Mouse (Mus musculus): Measurements from ENCODE around the gene Adnp. TPM values are rescaled to one million over a fixed set of nuclear protein-coding genes. Genes with fewer than 3 reads are reported as not detected.

Adnp gene
- polyA plus RNA-seq, 1 experiment: 25.9 TPM

GRCm38 (mm10) chr2:168169800-168170113 lies 37.2 kb downstream of the Adnp start:
- Histone ChIP-seq H3K4me1 (ENCODE audit: control insufficient read depth, insufficient read depth, low read length) (peaks cover 4% of the 10 kb centered on the region; the same call in 1 of the 2 replicates), H3K4me3 (replicated peaks; ENCODE audit: insufficient read depth, low read depth, low read length) (no peak overlapping the region), H3K27ac (ENCODE audit: insufficient read depth, low read length) (no peak overlapping the region), H3K27me3 (ENCODE audit: control insufficient read depth, insufficient read depth, low read length) (no peaks in the 10 kb centered on the region)
- 18% methylated on average over 9 of the region's 9 CpGs for WGBS
- TF ChIP-seq CTCF (IDR thresholded peaks at IDR 0.05; ENCODE audit: borderline replicate concordance, insufficient read depth, low read depth, low read length) (no peak), POLR2A (IDR thresholded peaks at IDR 0.05; ENCODE audit: borderline replicate concordance, insufficient read depth, low read length) (no peak)
- DNase-seq: no peak

DNA sequence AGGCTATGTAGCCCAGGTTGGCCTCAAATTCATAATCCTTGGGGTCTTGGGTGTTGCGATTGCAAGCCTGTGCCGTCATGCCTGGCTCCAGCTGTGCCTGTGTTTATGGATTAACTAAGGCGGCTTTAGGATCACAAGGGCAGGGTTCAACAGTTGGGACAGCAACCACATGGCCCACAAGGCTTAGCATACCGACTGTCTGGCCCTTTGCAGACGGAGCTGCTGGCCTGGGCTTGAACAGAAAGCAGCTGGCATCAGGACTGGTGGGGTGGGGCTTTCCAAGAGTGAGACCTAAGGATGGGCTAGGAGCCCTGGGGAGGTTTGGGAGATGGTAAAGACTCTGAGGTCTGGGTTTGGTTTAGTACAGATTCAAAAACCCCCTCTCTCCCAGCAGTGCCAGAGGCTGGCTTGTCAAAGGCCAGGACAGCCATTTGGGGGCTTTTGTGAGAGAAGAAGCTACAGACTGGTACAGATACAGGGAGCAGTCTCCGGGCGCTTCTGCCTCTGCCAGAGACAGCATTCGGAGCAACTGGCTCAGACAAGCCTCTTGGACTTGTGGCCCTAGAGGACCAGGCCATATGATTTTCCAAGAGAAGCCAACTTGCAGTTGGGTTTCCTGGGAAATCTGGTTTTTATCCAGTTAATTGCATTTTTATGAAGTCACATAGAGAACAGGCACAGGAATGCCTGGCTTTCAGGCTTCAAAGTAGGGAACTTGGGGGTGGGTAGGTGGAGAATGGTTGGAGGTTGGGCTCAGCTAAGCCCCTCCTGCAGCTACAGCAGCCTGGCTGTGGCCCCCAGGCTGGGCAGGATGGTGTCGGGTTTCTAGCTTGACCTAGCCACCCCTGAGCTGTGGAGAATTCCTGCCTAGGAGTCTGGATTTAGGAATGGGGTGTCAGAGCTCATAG lies 37.8 kb downstream of the Adnp start:
- TF ChIP-seq POLR2A (IDR thresholded peaks at IDR 0.05; ENCODE audit: borderline replicate concordance, insufficient read depth, low read length): no peak
- TF ChIP-seq CTCF (IDR thresholded peaks at IDR 0.05; ENCODE audit: borderline replicate concordance, insufficient read depth, low read depth, low read length): no peak
- peaks cover 4% of the 10 kb centered on the region; the same call in 1 of the 2 replicates for H3K4me1 ChIP-seq (ENCODE audit: control insufficient read depth, insufficient read depth, low read length)
- DNase-seq: no peak
- no peaks in the 10 kb centered on the region for H3K27me3 ChIP-seq (ENCODE audit: control insufficient read depth, insufficient read depth, low read length)
- H3K27ac ChIP-seq (ENCODE audit: insufficient read depth, low read length): no peak overlapping the region
- 44% methylated on average over 9 of the region's 9 CpGs for WGBS
- no peak overlapping the region for H3K4me3 ChIP-seq (replicated peaks; ENCODE audit: insufficient read depth, low read depth, low read length)

GRCm38 (mm10) chr2:168167781-168168180 lies 39.1 kb downstream of the Adnp start:
- no peak for DNase-seq
- no peak overlapping the region for H3K4me3 ChIP-seq (replicated peaks; ENCODE audit: insufficient read depth, low read depth, low read length)
- peaks cover 3% of the 10 kb centered on the region; the same call in 1 of the 2 replicates for H3K4me1 ChIP-seq (ENCODE audit: control insufficient read depth, insufficient read depth, low read length)
- no peak overlapping the region for H3K27ac ChIP-seq (ENCODE audit: insufficient read depth, low read length)
- no peak for TF ChIP-seq POLR2A (IDR thresholded peaks at IDR 0.05; ENCODE audit: borderline replicate concordance, insufficient read depth, low read length)
- no peak for TF ChIP-seq CTCF (IDR thresholded peaks at IDR 0.05; ENCODE audit: borderline replicate concordance, insufficient read depth, low read depth, low read length)
- no peaks in the 10 kb centered on the region for H3K27me3 ChIP-seq (ENCODE audit: control insufficient read depth, insufficient read depth, low read length)
- 60% methylated on average over 3 of the region's 3 CpGs for WGBS

- Histone ChIP-seq H3K27me3 (ENCODE audit: control insufficient read depth, insufficient read depth, low read length) (no peaks in the 10 kb centered on the region), H3K4me3 (replicated peaks; ENCODE audit: insufficient read depth, low read depth, low read length) (no peak overlapping the region), H3K4me1 (ENCODE audit: control insufficient read depth, insufficient read depth, low read length) (no peaks in the 10 kb centered on the region), H3K27ac (ENCODE audit: insufficient read depth, low read length) (no peak overlapping the region)
- no peak for TF ChIP-seq CTCF (IDR thresholded peaks at IDR 0.05; ENCODE audit: borderline replicate concordance, insufficient read depth, low read depth, low read length)
- TF ChIP-seq POLR2A (IDR thresholded peaks at IDR 0.05; ENCODE audit: borderline replicate concordance, insufficient read depth, low read length): no peak
- WGBS: 56% methylated on average over 21 of the region's 21 CpGs
- DNase-seq: no peak
Observed at GRCm38 (mm10) chr2:168166750-168167460, 40.0 kb downstream of the Adnp start.

DNA sequence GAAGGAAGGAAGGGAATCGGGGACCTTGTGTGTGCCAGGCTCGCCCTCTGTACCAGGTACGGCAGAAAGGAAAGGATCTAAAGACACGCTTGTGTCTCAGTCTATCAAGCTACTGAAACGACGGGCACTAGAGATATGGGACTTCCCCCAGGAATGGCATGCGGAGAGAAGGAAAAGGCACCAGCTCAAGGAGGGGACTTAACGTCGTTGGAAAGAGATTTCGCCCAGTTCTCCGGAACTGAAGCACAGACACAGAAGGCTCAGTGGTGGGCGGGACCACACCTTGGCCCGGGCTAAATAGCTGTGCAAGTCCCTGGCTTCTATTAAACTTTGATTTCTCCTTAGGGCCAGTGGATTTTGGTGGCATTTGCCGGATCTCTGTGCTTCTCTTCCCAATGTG lies 44.9 kb downstream of the Adnp start:
- H3K4me3 ChIP-seq (replicated peaks; ENCODE audit: insufficient read depth, low read depth, low read length): no peak overlapping the region
- H3K27ac ChIP-seq (ENCODE audit: insufficient read depth, low read length): no peak overlapping the region
- H3K27me3 ChIP-seq (ENCODE audit: control insufficient read depth, insufficient read depth, low read length): no peaks in the 10 kb centered on the region
- TF ChIP-seq POLR2A (IDR thresholded peaks at IDR 0.05; ENCODE audit: borderline replicate concordance, insufficient read depth, low read length) (no peak), CTCF (IDR thresholded peaks at IDR 0.05; ENCODE audit: borderline replicate concordance, insufficient read depth, low read depth, low read length) (no peak)
- no peaks in the 10 kb centered on the region for H3K4me1 ChIP-seq (ENCODE audit: control insufficient read depth, insufficient read depth, low read length)
- DNase-seq: no peak
- WGBS: 13% methylated on average over 14 of the region's 14 CpGs

DNA sequence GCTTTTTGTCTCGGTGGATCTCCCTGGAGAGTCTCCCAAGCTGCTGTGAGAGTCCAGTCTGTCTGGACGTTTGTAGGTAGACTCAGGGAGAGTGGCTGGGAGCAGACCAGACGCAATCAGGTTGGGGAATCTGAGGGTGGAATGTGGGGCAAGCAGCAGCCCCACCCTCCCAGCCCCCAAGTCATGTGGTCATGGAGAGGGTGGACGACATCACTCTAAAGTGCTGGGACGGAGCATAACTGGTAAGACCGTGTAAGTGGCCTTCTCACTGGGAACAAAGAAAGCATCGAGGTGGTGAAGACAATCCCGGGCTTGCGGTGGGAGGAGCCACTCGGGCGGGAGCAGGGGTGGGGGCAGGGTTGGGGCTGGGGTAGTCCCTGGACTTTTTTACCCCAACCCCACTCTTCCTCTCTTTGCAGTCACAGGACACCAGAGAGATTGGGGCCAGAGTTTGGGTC lies 45.4 kb downstream of the Adnp start:
- no peaks in the 10 kb centered on the region for H3K4me1 ChIP-seq (ENCODE audit: control insufficient read depth, insufficient read depth, low read length)
- no peak for TF ChIP-seq POLR2A (IDR thresholded peaks at IDR 0.05; ENCODE audit: borderline replicate concordance, insufficient read depth, low read length)
- no peak for TF ChIP-seq CTCF (IDR thresholded peaks at IDR 0.05; ENCODE audit: borderline replicate concordance, insufficient read depth, low read depth, low read length)
- no peak overlapping the region for H3K27ac ChIP-seq (ENCODE audit: insufficient read depth, low read length)
- DNase-seq: no peak
- no peak overlapping the region for H3K4me3 ChIP-seq (replicated peaks; ENCODE audit: insufficient read depth, low read depth, low read length)
- no peaks in the 10 kb centered on the region for H3K27me3 ChIP-seq (ENCODE audit: control insufficient read depth, insufficient read depth, low read length)
- WGBS: 7% methylated on average over 11 of the region's 11 CpGs

DNA sequence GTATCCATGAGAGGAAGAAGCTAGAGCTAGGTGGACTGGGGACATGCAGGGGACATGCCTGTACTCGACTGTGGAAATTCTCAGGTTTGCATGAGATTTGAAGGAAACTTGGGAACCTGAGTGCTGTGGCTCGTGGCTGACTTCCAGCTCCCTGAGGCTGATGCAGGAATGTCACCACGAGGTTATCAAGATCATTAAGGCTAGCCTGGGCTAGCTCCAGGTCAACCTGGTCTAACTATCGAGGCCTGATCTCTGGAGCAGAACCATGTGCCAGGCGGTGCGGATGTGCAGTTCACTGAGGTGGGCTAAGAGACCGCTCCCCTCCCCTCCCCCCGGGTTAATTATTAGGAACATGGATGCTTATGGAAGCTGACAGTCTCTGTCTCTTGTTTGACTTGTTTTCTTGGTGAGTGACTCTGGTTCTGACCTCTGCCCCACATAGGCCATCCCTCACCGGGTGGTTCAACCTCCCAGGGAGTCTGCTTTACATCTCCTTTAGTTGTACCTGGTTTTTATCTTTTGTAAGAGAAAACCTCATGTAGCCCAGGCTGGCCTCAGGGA lies 46.5 kb downstream of the Adnp start:
- 81% methylated on average over 9 of the region's 9 CpGs for WGBS

More for the DNA sequence above, 46.5 kb downstream of the Adnp start:
- no peaks in the 10 kb centered on the region for H3K4me1 ChIP-seq (ENCODE audit: control insufficient read depth, insufficient read depth, low read length)
- no peaks in the 10 kb centered on the region for H3K27me3 ChIP-seq (ENCODE audit: control insufficient read depth, insufficient read depth, low read length)
- no peak overlapping the region for H3K27ac ChIP-seq (ENCODE audit: insufficient read depth, low read length)
- no peak for DNase-seq
- no peak overlapping the region for H3K4me3 ChIP-seq (replicated peaks; ENCODE audit: insufficient read depth, low read depth, low read length)
- TF ChIP-seq CTCF (IDR thresholded peaks at IDR 0.05; ENCODE audit: borderline replicate concordance, insufficient read depth, low read depth, low read length) (no peak), POLR2A (IDR thresholded peaks at IDR 0.05; ENCODE audit: borderline replicate concordance, insufficient read depth, low read length) (no peak)

Data from cerebellum, adult 2 months (tissue).